Comparison of ENCODE assay signal across 9 mouse cellular contexts in the genomic region with DNA sequence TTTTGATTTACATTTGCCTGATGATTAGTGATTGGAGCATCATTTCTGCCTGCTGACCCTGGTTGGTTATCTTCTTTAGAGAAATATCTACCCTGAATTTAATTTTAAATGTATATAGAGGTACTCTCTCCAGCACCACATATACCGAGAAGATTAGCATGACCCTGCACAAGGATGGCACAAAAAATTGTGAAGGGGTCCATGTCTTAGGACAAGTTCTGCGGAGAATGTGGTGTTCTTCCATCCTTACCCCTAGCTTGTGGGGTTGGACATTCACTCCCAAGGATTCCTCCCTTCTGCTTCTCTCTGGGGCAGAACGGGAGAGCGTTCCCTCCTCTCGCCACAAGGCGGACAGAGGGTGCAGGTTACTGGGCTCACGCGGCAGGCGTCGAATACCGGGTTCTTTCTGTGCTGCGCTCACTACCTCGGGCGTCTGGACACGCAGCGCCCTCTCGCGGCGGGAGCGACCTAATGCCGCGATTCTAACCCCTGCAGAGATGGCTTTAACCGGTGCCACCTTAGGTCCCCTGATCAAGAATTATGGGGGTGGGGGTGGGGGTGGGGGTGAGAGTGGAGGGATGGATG.
DNase-seq lines count a peak whose midpoint lies in the region; ATAC-seq and TF ChIP-seq lines count a peak whose summit lies in the region.
"Had no signal": no experiment of that assay in that cellular context is flagged by ENCODE, and none has a peak within 500 bp of the region (broad histone marks: within the 10 kb centered on the region; RNA-seq: fewer than 3 reads in every experiment).

No protein-coding gene starts in this region.

- H3K9ac ChIP-seq in forebrain, embryonic 12.5 days: no peak overlapping the region
- no peak overlapping the region for H3K9ac ChIP-seq in liver, postnatal 0 days (replicated peaks)
- no peak overlapping the region for H3K9ac ChIP-seq in neural tube, embryonic 14.5 days (replicated peaks; ENCODE audit: low read depth, low read length)

- no peak overlapping the region for H3K4me3 ChIP-seq in forebrain, embryonic 12.5 days (replicated peaks)
- no peak overlapping the region for H3K4me3 ChIP-seq in liver, postnatal 0 days (ENCODE audit: low read depth, low read length)
- no peak overlapping the region for H3K4me3 ChIP-seq in neural tube, embryonic 14.5 days (ENCODE audit: low read depth, low read length)
- H3K4me3 ChIP-seq: erythroblast, embryonic 14.5 days had no signal

- no peaks in the 10 kb centered on the region for H3K36me3 ChIP-seq in forebrain, embryonic 12.5 days (replicated peaks)
- no peaks in the 10 kb centered on the region for H3K36me3 ChIP-seq in liver, postnatal 0 days (replicated peaks; ENCODE audit: insufficient read depth, low read length)
- H3K36me3 ChIP-seq in neural tube, embryonic 14.5 days (ENCODE audit: control insufficient read depth, insufficient read depth, low read length): no peaks in the 10 kb centered on the region

- H3K4me1 ChIP-seq in forebrain, embryonic 12.5 days: no peaks in the 10 kb centered on the region
- H3K4me1 ChIP-seq in liver, postnatal 0 days (ENCODE audit: insufficient read depth): no peaks in the 10 kb centered on the region
- no peaks in the 10 kb centered on the region for H3K4me1 ChIP-seq in neural tube, embryonic 14.5 days (ENCODE audit: control insufficient read depth, insufficient read depth, low read length)

- intact Hi-C loops in heart, postnatal 14 days (cut with DNase I): no loop called here

- peak; percentile 96 for ATAC-seq in CD4-positive, CD25-positive, alpha-beta regulatory T cell, adult 4 months
- ATAC-seq in forebrain, embryonic 12.5 days (ENCODE audit: low FRiP score): peak; percentile 78
- peak; percentile 85 for ATAC-seq in liver, postnatal 0 days
- peak; percentile 83 for ATAC-seq in neural tube, embryonic 14.5 days (ENCODE audit: low read depth)

- peak; percentile 70 for DNase-seq in c-Kit-positive CD71-positive TER-119-negative erythroid progenitor cells, embryonic 14.5 days (ENCODE audit: low read depth)
- peak; percentile 78 to 86 for DNase-seq in heart, postnatal 14 days
- DNase-seq in kidney, postnatal 4 days: peak; percentile 90 to 93
- peak; percentile 88 for DNase-seq in liver, postnatal 0 days
- DNase-seq in telencephalon, adult 2 months (ENCODE audit: low read depth, low spot score): peak; percentile 19

- WGBS in forebrain, embryonic 12.5 days: 5% methylated on average over 23 of the region's 23 CpGs
- WGBS in liver, postnatal 0 days (ENCODE audit: insufficient replicate concordance): 7% methylated on average over 23 of the region's 23 CpGs
- 7% methylated on average over 23 of the region's 23 CpGs for WGBS in neural tube, embryonic 14.5 days

- H3K27me3 ChIP-seq in forebrain, embryonic 12.5 days: peaks cover 19% of the 10 kb centered on the region
- H3K27me3 ChIP-seq in liver, postnatal 0 days (ENCODE audit: insufficient read depth, low read length): no peaks in the 10 kb centered on the region
- no peaks in the 10 kb centered on the region for H3K27me3 ChIP-seq in neural tube, embryonic 14.5 days (ENCODE audit: control insufficient read depth, insufficient read depth, low read length)

- H3K9me3 ChIP-seq in forebrain, embryonic 12.5 days: no peaks in the 10 kb centered on the region
- H3K9me3 ChIP-seq in liver, postnatal 0 days (ENCODE audit: low read length): no peaks in the 10 kb centered on the region
- H3K9me3 ChIP-seq in neural tube, embryonic 14.5 days (ENCODE audit: control insufficient read depth, low read length): no peaks in the 10 kb centered on the region

- no peak overlapping the region for H3K27ac ChIP-seq in forebrain, embryonic 12.5 days
- no peak overlapping the region for H3K27ac ChIP-seq in liver, postnatal 0 days (ENCODE audit: low read depth)
- H3K27ac ChIP-seq in neural tube, embryonic 14.5 days (ENCODE audit: low read depth, low read length): no peak overlapping the region

- peak; percentile 90 for TF ChIP-seq CTCF in liver, postnatal 0 days (IDR thresholded peaks at IDR 0.05; ENCODE audit: low read depth)

- no peak overlapping the region for H3K4me2 ChIP-seq in forebrain, embryonic 12.5 days
- no peak overlapping the region for H3K4me2 ChIP-seq in liver, postnatal 0 days (ENCODE audit: low read depth, low read length)
- no peak overlapping the region for H3K4me2 ChIP-seq in neural tube, embryonic 14.5 days (ENCODE audit: low read depth, low read length)

- TF ChIP-seq EP300 in liver, postnatal 0 days (IDR thresholded peaks at IDR 0.05; ENCODE audit: low read depth): no peak

Comparison
In these comparisons a context has a peak if more than half of its experiments do, and no peak if none do; other contexts are left out.
1. DNase-seq: peak in every context shown above with its lines; median percentile 92 in kidney, postnatal 4 days; 88 in liver, postnatal 0 days; 82 in heart, postnatal 14 days; 70 in c-Kit-positive CD71-positive TER-119-negative erythroid progenitor cells, embryonic 14.5 days; 19 in telencephalon, adult 2 months.